Mouse (Mus musculus) c-Kit-positive CD71-positive TER-119-positive erythroid progenitor cells, embryonic 14.5 days (primary cell): ENCODE measurements around the gene Igf2bp1.
A peak's percentile ranks its signal among the peaks of the same experiment; 100 is the strongest.

Experiments used
- DNase-seq: peaks from one replicate; pipeline ENCODE4 v3.0.0-alpha.2; 2013; ENCODE audit warnings: low spot score

Gene Igf2bp1

DNA sequence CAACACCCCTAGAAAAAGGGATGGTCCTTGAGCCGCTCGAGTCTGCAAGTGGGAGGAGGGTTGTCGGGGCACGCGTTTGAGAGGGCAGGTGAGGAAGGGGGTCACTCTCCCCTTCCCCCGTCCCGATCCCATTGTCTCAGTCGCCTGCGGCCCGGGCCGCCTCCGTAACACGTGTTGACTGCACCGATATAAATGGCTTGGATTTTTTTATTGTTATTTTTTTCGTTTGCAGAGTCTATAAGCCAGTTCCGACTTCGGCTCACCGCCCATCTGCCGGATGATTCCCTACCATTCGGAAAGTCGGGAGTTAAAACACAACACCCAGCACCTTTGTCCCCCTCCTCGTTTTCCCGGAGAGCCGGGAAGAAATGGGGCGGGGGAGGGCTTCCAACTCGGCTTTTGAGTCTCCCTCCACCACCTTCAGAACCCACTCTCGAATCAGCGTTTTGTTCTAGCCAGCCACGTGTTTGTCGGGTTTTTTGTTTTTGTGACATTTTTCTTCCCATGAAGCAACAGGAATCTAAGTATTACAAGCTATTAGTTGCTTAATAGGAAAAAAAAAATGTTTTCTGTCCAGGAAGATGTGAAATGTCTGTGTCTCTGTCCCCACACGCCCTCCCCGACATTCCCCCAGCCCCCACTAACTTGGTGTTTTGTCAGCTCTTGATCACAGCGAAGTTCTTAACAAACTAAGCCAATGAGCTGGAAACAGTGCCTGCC lies 1.9 kb upstream of the Igf2bp1 start:
- no peak for DNase-seq

DNA sequence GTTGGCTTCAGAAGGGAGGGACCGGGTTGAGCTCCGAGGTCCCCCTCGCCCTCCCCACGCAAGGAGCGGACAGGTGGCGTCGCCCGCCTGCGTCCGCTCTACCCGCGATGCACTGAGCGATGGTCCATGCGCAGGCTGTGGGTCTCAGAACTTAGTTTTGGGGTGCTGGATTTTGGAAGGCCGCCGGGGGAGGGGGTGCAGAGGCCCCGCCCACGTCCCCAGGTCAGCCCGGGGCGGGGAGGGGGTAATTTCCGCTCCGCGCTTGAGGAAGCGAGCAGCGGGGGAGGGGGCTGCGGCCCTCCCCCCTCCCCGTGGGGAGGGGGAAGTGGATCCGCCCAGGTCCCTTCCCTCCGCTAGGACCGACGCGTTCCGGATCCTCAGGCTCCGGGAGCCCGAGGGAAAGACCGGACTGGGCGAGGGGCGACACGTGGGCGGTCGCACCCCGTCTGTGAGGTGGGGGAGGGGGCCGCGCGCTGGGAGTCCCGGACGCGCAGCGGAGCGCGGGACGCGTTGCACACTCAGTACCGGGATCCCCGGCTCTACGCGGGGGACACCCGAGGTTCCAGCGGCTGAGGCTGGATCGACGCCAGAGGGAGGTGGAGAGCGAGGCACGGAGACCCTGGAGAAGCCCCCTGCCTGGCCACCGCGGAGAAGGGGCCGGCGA lies 1.2 kb upstream of the Igf2bp1 start:
- DNase-seq, result no peak

DNA sequence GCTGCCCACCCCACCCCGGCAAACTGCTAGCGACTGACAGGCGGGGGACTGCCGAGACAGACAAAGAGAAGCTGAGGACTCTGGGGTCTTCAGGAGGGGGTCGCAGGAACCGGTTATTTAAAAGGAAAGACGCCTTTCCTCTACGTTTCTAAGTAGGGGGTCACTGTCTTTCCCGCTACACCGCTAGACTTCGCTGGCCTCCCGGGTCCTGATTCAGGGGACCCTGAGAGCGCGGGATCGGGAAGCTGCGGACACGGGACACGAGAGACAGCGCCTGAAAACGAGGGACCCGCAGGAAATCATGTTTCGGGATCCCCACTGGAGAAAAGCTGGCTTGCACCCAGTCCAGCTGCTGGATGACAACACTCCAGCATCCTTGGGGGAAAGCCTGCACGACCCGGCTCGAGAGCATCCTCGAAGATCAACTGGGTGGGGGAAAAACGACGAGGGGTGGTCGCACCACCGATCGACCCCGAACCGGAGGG lies 669 bp upstream of the Igf2bp1 start:
- no peak for DNase-seq

DNA sequence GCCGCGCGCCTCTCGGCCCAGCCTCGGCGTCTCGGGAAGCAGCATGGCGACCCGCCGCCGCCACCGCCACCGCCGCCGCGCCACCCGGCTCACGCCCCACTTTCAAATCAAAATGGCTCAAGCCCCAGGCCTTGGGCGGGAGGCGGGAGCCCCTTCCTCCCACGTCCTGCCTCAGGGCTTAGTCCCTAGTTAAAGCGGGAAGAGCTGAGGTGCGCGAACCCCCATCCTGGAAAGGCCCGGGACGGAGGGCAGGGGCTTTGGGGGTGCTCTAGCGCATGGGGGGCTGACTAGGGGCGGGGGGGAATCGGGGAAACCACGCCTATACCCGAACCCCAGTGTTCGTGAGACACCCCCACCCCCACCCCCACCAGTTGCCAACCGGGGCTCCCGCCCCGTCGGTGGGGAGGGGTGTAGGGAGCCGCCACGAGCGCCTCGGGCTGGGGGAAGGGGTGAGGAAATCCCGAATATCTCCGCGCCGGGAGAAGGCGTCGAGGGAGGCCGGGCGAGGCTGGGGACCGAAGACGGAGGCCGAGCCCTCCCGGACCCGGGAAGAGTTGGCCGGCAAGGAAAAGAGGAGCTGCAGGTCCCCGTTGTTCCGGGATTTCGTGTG lies 842 bp downstream of the Igf2bp1 start:
- no peak for DNase-seq

DNA sequence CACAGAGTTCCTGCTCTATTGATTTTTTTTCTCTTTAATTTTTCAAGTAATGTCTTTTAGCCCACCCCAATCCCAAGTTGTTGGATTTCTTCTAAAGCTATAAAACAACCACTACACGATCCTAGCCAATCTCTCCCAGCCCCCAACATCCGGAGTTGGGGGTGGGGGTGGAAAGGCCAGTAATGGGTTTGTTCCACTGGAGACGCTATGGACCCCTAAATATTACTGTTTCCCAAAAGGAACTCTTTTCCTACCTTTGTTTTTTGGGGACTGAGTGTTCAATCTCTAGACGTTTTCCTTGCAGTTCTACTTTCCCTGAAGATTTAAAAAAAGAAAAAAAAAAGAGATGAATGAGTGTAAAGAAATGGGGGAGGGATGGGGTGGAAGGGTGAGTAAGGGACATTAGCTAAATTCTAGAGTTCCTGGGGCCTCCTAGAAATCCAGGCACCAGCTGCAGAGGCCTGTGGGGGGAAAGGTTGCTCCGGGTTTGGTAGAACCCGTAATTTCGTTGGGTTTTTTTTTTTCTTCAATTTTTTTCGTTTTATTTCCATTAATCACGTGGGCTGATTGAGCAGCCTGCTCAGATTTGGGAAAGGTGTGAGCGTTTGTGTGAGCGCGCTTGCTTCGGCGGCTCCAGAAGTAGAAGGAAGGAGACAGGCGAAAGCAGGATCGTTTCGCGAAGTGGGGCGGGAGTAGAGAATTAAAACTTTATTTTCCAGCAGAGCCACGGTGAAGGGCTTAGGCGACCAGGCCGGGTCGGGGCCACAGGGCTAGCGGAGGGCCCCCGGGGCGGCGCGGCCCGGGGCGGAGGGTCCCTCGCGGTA lies 1.6 kb downstream of the Igf2bp1 start:
- DNase-seq, result no peak

DNA sequence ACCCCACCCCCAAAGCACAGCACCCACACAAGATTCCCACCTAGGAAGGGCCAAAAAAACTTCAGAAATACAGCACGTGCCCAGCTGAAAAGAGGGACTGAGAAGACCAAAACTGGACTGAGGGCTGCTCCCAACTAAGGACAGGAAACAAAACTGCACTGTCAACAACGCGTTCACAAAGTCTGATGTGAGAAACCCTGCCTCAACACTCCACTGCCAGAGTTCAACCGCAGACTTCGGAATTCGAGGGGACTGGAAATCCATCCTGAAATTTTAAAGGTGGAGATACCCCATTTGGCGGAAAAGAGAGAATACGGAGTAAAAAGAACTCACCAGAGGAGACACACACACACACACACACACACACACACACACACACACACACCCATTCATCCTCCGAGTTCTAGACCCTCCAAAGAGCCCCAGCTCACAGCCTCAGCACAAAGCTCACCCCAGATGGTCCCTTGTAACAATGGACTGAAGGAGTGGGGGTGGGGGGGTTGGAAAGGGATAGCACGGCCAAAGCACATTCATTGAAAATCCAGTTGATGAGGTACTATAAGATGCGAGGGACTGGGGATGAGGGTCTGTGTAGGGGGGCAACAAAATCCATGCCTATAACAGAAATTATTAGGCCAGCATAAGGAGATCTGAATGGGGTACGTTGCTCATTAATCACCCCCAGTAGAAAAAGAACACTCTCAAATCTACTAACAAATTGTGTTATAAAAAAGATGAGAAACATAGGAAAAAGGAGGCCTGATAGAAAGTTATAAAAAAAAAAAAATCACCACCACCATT lies 2.4 kb downstream of the Igf2bp1 start:
- no peak for DNase-seq

DNA sequence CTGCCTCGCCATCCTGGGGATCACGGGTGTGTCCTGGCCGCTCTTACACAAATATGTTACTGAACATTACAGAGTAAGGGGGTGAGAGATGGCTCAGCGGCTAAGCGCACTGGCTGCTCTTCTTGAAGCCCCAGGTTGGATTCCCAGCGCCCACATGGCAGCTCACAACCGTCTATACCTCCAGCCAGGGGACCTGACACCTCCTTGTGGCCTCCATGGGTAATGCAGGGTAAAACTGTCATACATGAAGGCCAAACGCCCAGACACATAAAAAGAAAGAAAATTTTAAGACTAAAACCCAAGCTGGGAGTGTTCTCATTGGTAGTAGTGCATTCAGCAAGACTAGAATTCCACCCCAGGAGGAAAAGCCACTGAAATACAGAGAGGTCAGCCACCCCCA lies 11.6 kb downstream of the Igf2bp1 start:
- no peak for DNase-seq

DNA sequence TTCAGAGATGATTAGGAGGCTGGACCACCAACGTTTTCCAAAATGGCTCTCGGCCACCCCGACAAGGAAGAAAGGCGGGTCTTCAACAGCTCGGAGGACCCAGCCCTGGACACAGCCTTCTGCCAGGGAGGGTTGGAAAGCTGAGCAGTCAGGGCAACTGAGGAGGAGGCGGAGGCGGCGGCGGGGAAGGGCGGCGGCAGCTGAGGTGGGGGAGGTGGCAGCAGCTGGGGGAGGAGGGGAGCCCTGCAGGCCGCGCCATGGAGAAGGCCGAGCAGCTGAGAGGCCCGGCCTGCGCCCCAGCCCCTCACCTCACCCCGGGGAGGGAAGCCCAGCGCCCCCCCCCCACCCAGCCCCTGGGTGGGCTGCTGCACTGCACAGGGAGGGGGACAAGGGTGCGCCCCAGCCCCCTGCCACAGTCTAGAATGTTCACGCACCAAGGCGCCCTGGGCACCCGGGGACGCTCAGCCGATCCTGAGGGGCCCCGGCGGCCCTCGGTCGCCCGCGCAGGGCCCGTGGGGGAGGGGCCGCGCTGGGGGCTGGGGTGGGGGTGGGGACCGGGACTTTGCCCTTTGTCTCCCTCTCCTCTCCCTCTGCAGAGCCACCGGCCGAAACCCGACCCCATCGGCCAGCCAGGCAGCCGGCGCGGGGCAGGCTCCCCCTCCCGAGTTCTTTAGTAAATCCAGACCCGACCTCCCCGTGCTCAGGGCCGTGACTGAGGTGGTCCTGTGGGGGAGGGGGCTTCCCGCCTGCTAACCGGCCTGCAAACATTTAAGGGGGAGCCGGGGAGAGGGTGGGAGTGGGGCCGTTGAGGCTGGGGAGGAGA lies 14.6 kb downstream of the Igf2bp1 start:
- DNase-seq, result no peak

DNA sequence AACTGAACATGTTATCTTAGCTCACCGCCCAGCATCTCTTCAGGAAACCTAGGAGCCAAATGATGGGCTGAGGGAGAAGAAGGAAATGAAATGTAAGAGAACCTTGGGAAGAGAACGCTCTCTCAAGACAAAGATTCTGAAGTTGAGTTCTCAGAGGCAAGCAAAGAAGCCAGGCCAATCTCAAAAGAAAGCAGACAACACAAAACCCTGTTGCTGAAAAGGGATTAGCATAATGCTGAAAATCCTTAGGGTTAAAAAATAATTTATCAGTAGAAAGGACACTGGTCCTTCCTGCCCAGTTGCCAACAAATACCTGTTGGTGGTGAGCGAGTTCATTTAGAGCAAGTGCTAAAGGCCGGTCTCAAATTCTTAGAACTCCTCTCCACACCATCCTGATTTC lies 15.3 kb downstream of the Igf2bp1 start:
- no peak for DNase-seq

DNA sequence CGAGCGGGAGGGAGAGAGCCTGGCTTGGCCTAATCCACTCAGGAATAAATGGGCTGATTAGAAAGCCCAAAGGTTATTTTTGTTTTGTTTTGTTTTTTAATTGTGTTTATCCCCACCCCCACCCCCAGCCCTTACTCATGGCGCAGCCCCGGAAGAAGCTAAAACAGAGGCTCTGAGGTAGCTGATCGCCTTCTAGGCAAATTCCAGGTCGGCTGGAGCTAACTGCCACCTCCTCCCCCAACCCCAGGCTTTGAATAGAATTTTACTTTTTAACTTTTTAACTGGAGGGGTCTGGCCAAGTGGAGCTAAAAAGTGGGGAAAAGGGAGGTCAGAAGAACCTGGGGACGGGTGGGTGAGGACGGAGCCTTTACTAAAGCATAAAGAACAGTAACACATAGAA lies 15.9 kb downstream of the Igf2bp1 start:
- DNase-seq, result no peak

DNA sequence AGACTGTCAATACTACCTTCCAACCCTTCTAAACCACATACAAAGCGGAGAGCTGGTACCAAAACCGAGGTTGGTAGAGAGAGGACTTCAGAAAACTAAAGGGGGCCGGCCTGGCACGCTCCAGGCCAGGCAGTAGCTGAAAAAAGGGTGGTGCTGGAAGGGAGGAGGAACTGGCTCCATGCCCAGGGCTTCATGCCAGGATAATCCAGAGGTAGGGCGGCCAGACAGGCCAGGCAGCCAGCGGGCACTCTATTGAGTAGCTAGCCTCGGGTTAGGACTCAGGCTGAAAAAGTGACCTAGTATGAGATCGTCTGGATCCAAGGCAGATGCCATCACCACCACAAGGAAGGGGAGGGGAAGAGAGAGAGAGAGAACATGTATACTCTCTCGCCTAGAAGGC lies 17.2 kb downstream of the Igf2bp1 start:
- DNase-seq, result no peak

DNA sequence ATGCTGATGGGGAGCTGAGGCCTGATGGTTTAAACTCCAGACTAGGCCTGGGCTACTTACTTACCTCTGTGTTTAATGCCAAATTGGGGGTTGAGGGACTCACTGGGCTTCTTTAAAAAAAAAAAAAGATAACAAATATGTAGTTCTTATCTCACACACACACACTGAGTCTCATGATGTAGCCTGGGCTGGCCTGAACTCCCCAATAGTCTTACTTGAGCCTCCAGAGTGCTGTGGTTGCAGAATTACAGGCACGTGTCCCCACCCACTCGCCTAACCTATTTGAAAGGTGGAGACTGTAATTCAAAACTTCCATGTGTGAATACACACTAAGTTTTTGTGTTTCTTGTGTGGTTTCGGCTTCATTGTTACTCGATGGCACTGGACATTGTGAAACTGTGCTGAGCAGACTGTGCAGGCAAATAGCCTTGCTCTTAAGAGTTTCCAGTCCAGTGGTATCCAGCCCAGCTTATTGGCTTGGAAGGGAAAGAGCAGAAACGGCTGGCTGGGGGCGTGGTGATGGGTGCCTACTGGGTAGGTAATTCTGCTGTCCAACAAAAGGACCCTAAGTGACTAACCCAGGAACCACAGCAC lies 17.8 kb downstream of the Igf2bp1 start:
- DNase-seq, result peak; percentile 70

DNA sequence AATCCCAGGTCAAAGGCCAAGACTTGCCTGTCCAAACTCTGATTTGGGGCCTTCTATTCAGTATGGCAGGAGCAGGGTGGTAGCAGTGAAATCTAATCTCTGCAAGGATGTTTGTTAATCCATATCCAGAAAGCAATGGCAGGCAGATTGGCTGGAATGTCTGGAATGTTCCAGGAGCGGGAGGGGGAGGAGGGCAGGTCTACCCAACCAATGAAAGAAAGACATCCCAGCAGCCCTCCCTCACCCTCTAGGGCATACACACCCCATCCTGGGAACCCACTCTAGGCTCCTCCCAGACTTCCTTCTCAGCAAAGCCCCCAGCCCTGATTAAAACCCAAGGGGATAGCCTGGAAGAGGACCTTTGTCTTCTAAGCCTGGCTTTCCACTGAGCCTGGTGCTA lies 23.3 kb downstream of the Igf2bp1 start:
- no peak for DNase-seq

DNA sequence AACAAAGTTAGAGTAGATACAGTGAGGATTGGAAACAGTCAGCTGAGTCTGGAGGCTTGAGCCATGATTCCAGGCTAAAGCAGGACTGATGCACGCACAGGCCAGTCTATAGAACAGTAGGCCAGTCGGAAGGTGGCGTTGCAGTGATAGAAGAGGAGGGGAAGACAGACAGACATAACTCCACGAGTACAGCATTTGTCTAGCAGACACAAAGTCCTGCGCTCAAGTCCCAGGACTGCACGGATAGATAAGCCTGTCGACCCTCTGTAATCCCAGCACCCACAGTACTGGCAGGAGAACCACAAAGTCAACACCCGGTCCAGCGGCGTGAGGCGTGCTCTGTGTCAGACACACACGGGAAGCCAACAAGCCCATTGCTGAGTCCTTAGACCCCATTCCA lies 23.9 kb downstream of the Igf2bp1 start:
- no peak for DNase-seq

DNA sequence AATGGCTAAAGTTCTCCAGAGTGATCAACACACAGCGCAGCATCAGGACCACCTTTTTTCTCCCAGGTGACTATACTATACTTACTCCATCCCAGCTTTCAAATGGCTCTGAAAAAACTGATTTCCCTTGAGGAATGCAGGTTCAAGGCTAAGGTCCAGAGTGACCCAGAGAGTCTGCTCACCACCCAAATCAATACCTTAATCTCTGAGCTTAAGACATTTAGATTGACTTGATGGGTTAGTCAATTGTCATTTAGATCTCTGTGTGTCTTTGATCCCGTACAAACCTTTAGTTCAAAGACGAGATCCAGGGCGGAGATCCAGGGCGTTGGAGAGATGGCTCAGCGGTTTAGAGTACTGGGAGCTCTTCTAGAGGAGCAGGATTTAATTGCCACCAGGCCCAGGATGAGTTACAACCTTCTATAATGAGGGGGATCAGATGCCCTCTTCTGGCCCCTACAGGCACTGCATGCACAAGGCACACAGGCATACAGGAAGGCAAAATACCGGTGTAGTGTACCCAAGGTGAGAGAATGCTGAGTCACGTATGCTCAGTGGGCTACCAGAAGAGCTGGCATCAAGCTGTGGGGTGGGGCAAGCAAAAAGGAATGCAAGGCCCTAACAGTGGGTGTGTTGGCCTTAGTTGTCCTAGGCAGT lies 24.9 kb downstream of the Igf2bp1 start:
- peak; percentile 71 for DNase-seq

DNA sequence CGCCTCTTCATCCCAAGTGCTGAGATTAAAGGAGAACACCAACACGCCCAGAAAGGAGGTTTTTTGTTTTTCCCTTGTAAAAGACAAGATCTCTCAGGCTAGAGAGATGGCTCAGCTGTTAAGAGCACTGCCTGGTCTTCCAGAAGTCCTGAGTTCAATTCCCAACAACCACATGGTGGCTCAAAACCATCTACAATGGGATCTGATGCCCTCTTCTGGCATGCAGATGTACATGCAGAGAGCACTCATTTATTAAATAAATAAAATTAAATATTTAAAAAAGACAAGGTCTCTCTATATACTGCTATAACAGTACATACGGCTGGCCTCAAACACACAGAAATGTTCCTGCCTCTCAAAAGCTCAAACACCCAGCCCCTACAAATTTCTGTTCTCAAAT lies 27.3 kb downstream of the Igf2bp1 start:
- no peak for DNase-seq

DNA sequence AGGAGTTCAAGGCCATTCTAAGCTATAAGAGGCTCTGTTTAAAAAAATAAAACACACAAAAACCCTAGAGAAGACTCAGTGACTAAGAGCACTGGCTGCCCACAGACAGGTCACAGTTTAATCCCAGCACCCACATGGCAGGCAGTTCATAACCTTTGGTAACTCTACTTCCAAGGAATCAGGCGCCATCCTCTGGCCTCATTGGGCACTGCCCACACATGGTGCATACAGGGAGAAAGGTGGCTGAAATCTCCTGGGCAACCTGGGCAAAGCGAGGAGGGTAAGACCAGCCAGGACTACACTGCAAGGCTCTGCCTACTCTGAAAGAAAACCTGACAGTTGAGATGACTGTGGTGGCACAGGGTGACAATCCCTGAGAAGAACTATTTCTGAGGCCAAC lies 29.4 kb downstream of the Igf2bp1 start:
- no peak for DNase-seq

DNA sequence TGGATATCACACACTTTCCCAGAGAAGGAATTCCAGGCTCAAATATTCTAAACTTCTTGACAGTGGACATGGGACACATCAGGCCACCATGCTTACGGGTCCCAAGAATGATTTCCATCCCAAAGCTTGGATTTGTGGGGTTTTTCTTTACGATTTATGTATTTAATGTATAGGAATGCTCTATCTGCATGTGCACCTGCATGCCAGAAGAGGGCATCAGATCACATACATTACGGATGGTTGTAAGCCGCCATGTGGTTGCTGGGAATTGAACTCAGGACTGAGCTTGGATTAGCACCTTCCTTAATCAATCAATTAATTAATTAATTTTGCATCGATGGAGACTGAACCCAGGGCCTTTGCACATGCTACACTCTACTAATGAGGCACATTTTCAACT lies 30.0 kb downstream of the Igf2bp1 start:
- no peak for DNase-seq

DNA sequence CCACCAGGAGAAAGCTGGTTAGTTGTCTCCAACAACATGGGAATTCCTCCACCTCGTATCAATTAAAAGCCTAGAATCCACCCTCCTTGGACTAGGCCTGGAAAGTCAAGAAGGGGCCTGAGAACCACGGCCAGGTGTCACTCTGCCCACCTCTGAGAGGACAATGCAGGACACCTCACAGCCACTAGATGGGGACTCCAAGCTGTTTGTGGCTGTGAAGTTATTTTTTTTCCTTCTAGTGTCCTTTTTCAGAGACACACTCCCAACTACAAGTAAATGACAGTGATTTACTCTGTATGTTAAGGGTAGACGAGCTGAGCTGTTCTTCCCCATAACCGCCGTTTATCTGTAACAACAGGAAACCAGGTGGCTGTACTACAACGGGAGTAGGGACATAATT lies 32.6 kb downstream of the Igf2bp1 start:
- no peak for DNase-seq

DNA sequence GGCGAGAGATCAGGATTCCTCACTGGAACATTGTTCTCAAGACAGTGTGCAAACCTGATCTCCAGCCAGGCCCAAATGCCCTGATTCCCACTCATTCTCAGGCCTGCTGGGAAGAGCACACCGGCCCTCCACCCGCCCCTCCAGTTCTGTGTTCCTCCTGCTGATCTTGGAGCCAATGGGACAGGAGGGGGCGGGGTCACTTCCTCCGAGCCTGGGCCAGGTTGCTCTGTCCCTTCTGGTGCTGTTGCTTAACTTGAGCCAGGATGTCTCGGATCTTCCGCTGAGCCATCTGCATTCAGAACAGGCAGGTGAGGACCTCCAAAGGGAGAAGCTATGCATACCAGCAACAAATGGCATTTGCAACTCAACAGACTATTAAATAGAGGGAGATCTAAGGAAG lies 42.4 kb downstream of the Igf2bp1 start:
- no peak for DNase-seq
